Mouse (Mus musculus) telencephalon, adult 2 months (tissue): ENCODE measurements around the gene Slc25a45.

Experiments
- DNase-seq: peaks from one replicate; pipeline ENCODE4 v3.0.0-alpha.2; 2011; ENCODE audit warnings: low read depth, low spot score

Gene Slc25a45

DNA sequence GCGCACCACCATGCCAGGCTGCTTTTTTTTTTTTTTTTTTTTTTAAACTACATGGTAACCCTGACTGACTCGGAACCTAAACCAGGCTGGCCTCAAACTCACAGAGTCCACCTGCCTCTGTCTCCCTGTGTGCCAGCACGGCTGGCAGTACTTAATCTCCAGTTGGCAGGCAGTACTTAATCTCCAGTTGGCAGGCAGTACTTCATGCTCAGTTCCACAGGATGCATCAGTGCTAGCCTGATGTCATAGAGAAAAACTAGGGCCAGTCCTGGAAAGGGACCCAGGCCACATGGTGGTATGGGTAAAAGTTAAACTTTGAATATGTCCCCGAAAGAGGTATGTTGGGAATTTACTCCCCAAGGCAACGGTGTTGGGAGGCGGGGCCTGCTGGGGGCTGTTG, 50.5 kb downstream of the Slc25a45 start:
- DNase-seq, result no peak

DNA sequence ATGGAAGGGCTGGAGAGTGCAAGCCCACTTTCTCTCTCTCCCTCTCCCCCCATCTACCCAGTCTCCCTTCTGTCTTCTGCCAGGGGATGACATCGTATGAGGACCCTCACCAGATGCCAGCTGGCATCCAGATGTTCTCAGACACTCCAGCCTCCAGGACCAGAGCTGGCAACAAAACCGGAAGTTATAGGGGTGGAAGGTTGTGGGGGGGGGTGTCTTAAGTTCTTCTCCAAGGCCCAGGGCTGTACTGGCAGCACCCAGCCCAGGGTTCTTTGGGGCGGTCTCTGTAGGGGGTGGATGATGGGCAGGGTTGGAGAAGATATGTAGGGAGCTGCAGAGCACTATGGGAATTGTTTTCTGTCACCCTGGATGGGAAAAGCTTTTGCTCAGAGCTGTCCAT, 50.9 kb downstream of the Slc25a45 start:
- DNase-seq, result no peak

DNA sequence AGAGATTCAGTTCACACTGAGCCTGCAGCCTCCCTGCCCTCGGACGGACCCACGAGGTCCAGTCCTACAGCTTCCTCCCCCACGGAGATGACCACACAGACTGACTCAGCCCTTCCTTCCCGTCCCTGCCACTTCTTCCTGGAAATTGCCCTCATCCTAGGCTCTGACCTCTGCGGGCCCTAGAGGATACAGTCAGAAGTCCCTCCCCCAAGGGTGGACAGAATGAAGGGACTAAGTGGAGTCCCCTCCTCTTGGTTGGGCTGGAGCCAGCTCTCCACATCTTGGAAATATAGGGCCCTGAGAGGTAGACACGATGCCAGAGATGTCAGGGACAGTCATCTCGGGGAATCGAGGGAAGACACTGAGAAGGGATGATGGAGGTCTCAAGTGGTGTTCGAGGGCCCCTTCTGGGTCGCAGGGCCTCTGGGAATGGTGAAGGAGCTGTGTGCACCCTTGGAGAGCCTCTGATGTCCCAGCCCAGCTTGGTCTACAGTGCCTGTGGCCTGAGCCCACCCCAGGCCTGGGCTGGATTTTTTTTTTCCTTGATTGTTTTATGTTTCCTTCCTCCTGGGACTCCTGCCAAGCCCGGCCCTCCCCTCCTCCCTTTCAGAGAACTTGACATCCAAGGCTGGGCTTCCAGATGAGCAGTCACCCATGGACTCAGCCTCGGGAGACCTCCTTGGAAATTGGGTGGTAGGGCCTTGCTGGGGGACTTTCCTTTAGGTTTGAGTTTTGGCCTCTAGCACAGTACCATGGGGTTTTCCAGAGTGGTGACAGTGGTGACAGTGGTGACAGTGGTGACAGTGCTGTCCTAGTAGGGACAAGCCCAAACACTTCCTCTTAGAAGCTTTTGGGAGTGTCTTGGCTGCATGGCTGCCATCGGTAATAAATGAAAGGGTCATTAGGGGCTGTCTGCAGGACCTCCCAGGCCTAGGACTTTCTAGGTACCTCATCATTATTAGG, 52.3 kb downstream of the Slc25a45 start:
- DNase-seq, result no peak

DNA sequence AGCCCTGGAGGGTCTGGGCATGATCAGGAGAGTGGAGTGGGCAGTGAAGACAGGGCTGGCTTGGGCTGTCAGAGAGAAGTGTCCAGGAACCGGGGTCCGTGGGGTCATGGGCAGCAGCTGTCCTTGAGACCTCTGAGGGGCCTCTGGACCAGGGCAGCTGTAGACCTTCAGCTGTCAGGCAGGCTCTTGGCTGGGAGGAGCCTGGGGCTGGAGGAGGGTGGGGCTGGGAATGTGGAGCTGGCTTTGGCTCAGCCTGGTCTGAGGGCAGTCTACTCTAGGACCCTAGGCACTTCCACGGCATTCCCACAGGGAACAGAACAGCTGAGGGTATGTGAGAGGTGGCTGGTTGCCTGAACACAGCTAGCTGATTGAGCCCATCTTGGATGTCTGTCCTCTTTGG, 57.7 kb downstream of the Slc25a45 start:
- DNase-seq, result no peak
